Mouse (Mus musculus): Measurements from ENCODE around the gene Dolpp1.

DNA sequence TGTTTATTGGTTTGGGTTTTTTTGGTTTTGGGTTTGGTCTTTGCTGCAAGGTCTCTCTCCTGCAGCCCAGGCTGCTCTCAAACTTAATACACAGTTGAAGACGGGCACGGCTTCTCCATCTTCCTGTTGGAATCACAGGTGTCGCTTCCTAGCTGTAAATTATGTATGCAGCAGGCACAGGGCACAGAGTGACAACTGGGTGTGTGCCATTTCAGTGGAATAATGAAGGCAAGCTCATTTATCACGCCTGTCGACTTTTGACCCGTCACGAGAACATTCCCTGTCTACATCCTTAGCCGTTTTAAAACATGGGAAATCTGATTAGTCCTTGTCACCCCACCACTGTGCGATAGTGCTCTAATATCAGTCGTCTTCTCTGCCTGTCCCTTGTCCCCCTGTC lies 31.4 kb upstream of the Dolpp1 start:
- TF ChIP-seq POLR2A (IDR thresholded peaks at IDR 0.05; ENCODE audit: borderline replicate concordance, extremely low read depth, insufficient read depth, insufficient read length, poor library complexity, severe bottlenecking) (no peak), CTCF (IDR thresholded peaks at IDR 0.05; ENCODE audit: borderline replicate concordance, extremely low read depth, insufficient read depth, insufficient read length) (no peak)

Data from brain, embryonic 14.5 days (tissue).